In genomic region chr5:78402228-78402710, GRCm38 (mm10) we compare ENCODE assay signal across 21 mouse cellular contexts.
"Had no signal": no experiment of that assay in that cellular context is flagged by ENCODE, and none has a peak within 500 bp of the region (broad histone marks: within the 10 kb centered on the region; RNA-seq: fewer than 3 reads in every experiment).

No protein-coding gene starts in this region.

- H3K4me1 ChIP-seq: intestine, embryonic 15.5 days; limb, embryonic 12.5 days; limb, embryonic 15.5 days; neural tube, embryonic 12.5 days; neural tube, embryonic 15.5 days had no signal

- DNase-seq: kidney, adult 11 months; kidney, adult 9 months; kidney, postnatal 14 days; kidney, postnatal 4 days; left cerebral cortex, postnatal 4 days; liver, postnatal 0 days; lung, embryonic 14.5 days; right cerebral cortex, postnatal 25 days; spleen, adult 18-20 months; thymus, adult 18-20 months; thymus, postnatal 14 days; thymus, postnatal 4 days had no signal

- ATAC-seq: intestine, embryonic 15.5 days; liver, postnatal 0 days; lung, postnatal 0 days had no signal

- H3K27me3 ChIP-seq: intestine, embryonic 15.5 days; limb, embryonic 12.5 days; limb, embryonic 15.5 days; neural tube, embryonic 12.5 days; neural tube, embryonic 15.5 days had no signal

- H3K4me2 ChIP-seq: intestine, embryonic 15.5 days; limb, embryonic 12.5 days; limb, embryonic 15.5 days; liver, embryonic 11.5 days; lung, embryonic 14.5 days; neural tube, embryonic 12.5 days; neural tube, embryonic 15.5 days had no signal

- H3K4me3 ChIP-seq: intestine, embryonic 15.5 days; limb, embryonic 12.5 days; limb, embryonic 15.5 days; neural tube, embryonic 12.5 days; neural tube, embryonic 15.5 days had no signal

- H3K9me3 ChIP-seq: intestine, embryonic 15.5 days; limb, embryonic 12.5 days; limb, embryonic 15.5 days; neural tube, embryonic 12.5 days; neural tube, embryonic 15.5 days had no signal

- H3K36me3 ChIP-seq: intestine, embryonic 15.5 days; limb, embryonic 12.5 days; limb, embryonic 15.5 days; neural tube, embryonic 12.5 days; neural tube, embryonic 15.5 days had no signal

- H3K27ac ChIP-seq: intestine, embryonic 15.5 days; limb, embryonic 12.5 days; limb, embryonic 15.5 days; liver, embryonic 14.5 days; macrophage; neural tube, embryonic 12.5 days; neural tube, embryonic 15.5 days had no signal

- H3K9ac ChIP-seq: intestine, embryonic 15.5 days; limb, embryonic 12.5 days; limb, embryonic 15.5 days; liver, embryonic 14.5 days; liver, postnatal 0 days; lung, embryonic 14.5 days; neural tube, embryonic 12.5 days; neural tube, embryonic 15.5 days had no signal
